Mouse (Mus musculus) kidney, adult 2 months (tissue): Measurements from ENCODE around the gene Prr18.

ENCODE experiments used
- CTCF ChIP-seq: fragments of 200-500 bp; conservative IDR thresholded peaks from 2 replicates; pipeline ENCODE4 v1.5.1; 2011; ENCODE audit warnings: low read depth, mild to moderate bottlenecking, control low read depth, low read length, moderate library complexity, mixed read lengths; ENCODE audit not compliant: insufficient read depth, insufficient read length
- POLR2A ChIP-seq: fragments of 200-500 bp; IDR thresholded peaks from one replicate; pipeline ENCODE4 v1.6.1; 2011; ENCODE audit warnings: low read depth, low read length, control low read depth

DNA sequence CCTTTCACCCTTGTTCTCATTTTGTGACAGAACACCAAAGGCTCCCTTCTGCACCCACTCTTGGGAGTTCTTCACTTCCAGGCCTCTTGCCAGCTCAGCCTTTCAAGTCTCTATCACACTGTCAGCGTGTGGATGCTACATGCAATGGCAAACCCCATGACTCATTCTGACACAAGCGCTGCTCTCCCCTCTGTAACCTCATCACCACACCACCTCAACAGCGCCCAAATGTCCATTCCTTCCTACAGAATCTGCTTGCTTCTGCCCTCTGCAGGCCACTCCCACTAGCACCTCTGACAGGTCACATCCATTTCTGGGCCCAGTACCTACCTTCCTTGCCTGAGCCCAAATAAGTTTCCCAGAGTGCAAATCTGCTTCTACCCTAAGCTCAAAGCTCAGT, 31.5 kb upstream of the Prr18 start:
- no peak for TF ChIP-seq POLR2A
- peak; percentile 52; the same call in 1 of the 2 replicates for TF ChIP-seq CTCF
